Mouse (Mus musculus): ENCODE measurements around the gene Tecpr2. TPM values are rescaled to one million over a fixed set of nuclear protein-coding genes. Genes with fewer than 3 reads are reported as not detected.

The Tecpr2 gene
- polyA plus RNA-seq (2015; fragmentation: Nextera tagmentation; extraction: Ambion mirVana) = 3.7 and 4.7 TPM in 2 replicates

DNA sequence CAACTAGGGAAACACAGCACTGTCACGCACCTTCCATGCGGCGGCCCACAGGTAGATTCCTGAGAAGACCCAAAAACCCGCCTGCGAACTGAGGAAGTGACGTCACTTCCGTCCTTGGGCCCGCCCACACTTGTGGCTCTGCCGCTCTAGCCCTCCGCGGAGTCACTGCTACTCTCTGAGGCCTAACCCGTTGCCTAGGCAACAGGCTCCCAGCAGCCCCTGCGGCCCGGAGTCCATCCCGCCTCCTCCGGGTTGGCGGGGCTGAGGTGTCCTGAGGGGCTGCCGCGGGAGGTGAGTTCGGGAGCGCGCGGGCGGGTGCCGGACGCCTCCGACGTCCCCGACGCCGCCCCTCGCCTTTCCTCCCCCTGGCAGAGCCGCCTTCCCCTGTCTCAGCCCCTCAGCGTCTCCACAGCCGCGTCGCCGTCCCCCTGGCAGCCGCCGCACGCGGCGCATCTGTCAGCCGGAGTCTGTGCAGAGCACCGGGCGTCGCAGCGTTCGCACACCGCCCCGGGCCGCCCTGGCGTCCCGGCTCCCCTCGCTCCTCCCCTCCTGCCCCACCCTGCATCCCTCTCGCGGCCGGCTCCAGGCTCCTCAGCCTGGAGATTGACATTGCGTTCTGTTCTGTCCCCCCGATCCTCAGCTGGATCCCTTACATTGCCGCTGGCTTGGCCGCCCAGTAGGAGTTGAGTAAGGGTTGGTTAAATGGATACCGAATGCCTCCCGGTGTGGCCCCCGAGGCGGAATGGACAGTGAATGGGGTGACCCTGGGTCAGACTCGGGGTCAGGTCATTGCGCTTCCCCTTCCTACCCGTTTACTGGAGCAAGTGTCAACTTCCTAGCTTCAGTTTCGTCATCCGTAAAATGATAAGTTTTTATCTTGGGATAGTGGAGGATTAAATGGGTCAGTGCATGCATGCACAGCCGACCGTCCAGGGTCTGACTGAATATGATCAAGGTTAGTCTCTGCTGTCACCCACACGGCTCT, at the start of gene Tecpr2, which contains the start of gene Cinp:
TSS of gene Tecpr2 (plus strand) at position 229 of the 985 bp plus-strand sequence.
TSS of gene Cinp (minus strand) at position 110 of the 985 bp plus-strand sequence.
- H3K4me1 ChIP-seq = peaks cover 21% of the 10 kb centered on the region
- no peaks in the 10 kb centered on the region for H3K36me3 ChIP-seq
- peak within 1 kb of the TSS; percentile 82 for H3K9ac ChIP-seq
- H3K4me2 ChIP-seq = peak within 1 kb of the TSS; percentile 95
- ATAC-seq (replicated peaks; ENCODE audit: low FRiP score) = peak; percentile 99
- H3K9me3 ChIP-seq (replicated peaks) = no peaks in the 10 kb centered on the region
- peak within 1 kb of the TSS; percentile 95 for H3K4me3 ChIP-seq (replicated peaks)
- H3K27ac ChIP-seq = peak within 1 kb of the TSS; percentile 90
- WGBS = under 1% methylated on average over 73 of the region's 74 CpGs
- H3K27me3 ChIP-seq = no peaks in the 10 kb centered on the region

DNA sequence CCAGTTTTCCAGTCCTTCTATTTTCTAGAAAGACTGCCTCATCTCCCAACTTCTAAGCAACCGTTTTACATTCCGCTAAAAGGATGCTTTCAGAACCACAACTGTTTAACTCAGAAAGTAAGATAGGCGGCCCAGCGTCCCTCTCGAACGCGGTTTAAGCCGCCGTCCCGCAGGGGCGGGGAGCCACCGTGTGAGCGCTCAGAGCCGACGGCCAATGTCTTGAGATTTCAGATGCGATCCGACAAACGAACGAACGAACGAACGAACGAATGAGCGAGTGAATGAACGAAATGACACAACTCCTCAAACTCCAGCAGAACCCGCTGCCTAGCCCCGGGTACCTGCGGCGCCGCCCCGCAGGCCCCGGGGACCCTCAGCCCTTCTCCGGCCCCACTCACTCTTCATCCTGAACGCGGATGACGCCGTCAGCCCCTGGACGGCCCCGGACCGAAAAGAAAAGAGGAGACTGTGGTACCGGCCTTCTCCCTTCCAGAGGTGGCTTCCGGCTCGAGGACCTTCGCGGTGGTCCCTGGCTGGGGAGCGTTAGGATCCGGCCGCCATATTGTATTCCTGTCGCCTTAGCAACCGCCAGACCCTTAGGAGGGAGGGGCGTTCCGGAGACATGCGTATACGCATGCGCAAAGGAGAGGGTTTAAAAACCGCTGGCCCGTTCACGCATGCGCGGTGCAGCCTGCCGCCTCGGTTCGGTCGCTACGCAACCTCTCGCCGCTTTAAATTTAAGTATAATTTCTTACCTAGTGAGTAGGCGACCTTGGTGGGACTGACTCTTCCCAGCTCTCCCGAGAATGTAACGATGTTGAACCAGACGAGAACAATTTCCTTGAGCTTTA, 48.5 kb upstream of the Tecpr2 start, which contains the start of gene Mok:
TSS of gene Mok (minus strand) at position 592 of the 851 bp plus-strand sequence.
- WGBS = under 1% methylated on average over 65 of the region's 71 CpGs
- Histone ChIP-seq H3K4me1 (peaks cover 24% of the 10 kb centered on the region), H3K4me2 (peak within 1 kb of the TSS; percentile 69), H3K36me3 (no peaks in the 10 kb centered on the region), H3K27ac (0 out of 2 replicates have a peak within 1 kb of the TSS, but pooled peaks have one; percentile 22), H3K27me3 (no peaks in the 10 kb centered on the region), H3K4me3 (replicated peaks) (peak within 1 kb of the TSS; percentile 92), H3K9me3 (replicated peaks) (no peaks in the 10 kb centered on the region), H3K9ac (peak within 1 kb of the TSS; percentile 61)
- peak; percentile 64 for ATAC-seq (replicated peaks; ENCODE audit: low FRiP score)

DNA sequence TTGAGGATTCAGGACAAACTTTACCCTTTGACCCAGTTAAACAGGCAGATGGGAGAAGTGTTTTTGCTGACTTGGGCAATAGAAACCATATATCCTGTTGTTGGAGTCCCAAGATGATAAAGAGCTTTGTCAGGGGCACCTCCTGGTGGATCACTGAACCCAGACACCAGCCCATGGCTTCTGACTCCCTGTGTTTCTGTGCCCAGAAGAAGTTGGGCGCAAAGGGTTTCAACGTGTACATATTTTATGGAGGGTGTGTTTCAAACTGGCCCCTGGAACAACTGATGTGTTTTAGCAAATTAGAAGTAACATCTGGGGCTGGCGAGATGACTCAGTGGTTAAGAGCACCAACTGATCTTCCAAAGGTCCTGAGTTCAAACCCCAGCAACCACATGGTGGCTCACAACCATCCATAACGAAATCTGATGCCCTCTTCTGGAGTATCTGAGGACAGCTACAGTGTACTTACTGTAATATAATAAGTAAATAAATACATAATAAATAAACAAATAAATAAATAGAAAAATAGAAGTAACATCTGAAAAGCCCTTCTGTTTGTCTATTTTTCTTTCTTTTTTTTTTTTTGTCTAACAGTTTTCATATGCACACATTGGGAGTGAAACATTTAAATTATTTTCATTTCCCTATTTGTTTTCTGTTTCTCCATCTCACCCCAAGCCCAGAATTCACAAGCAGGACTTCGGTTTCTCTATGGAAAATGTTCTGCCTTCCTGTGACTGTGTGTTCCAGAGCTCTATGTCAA, 47.2 kb upstream of the Tecpr2 start:
- ATAC-seq (replicated peaks; ENCODE audit: low FRiP score) = no peak
- H3K9me3 ChIP-seq (replicated peaks) = no peaks in the 10 kb centered on the region
- H3K9ac ChIP-seq = no peak overlapping the region
- H3K27me3 ChIP-seq = no peaks in the 10 kb centered on the region
- H3K4me1 ChIP-seq = peaks cover 29% of the 10 kb centered on the region
- H3K4me2 ChIP-seq = no peak overlapping the region
- H3K36me3 ChIP-seq = no peaks in the 10 kb centered on the region
- H3K27ac ChIP-seq = no peak overlapping the region
- WGBS = 70% methylated on average over 5 of the region's 5 CpGs
- H3K4me3 ChIP-seq (replicated peaks) = 0 out of 2 replicates have a peak overlapping the region, but pooled peaks have one; percentile 92

DNA sequence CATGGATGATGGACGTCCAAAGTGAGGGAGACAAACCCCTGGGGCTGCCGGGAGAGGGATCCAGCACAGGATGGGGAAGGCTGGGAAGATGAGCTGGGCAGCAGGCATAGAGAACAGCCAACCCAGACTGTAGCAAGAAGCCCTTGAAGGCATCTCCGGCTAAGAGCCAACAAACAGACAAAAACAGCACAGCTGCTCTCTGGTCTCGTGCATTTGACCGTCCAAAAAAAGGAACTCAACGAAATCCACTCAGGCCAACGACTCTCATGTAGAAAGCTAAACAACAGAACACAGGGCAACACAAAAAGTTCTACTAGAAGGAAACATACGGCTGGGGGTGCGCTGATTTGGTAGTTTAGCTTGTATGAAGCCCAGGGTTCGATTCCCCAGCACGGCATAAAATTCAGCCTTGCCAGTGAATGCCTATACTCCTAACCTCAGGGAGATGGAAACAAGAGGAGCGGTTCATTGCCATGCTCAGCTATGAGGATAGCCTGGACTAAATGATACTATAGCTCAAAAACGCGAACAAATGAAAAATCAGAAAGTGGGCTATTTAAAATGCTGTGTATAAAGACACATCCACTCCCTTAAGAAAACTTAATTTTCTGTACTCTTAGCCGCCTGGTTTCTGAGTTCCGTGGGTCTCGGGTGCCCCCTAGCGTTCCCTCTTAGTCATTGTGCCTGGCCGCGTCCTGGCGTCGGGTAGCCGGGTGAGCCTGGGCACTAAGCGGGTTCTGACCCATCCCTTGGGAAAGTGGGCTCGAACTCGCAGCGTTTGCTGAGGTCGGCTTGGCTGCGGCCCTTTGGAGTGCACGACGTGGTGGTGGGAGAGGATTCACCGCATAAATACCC, 45.6 kb upstream of the Tecpr2 start:
- no peaks in the 10 kb centered on the region for H3K27me3 ChIP-seq
- H3K4me3 ChIP-seq (replicated peaks) = peak overlapping the region; percentile 59
- peak overlapping the region; percentile 54 for H3K9ac ChIP-seq
- no peak; the same call in 1 of the 2 replicates for ATAC-seq (replicated peaks; ENCODE audit: low FRiP score)
- peak overlapping the region; percentile 89 for H3K4me2 ChIP-seq
- WGBS = 19% methylated on average over 32 of the region's 32 CpGs
- H3K9me3 ChIP-seq (replicated peaks) = no peaks in the 10 kb centered on the region
- H3K27ac ChIP-seq = no peak overlapping the region
- H3K4me1 ChIP-seq = peaks cover 26% of the 10 kb centered on the region
- H3K36me3 ChIP-seq = no peaks in the 10 kb centered on the region

DNA sequence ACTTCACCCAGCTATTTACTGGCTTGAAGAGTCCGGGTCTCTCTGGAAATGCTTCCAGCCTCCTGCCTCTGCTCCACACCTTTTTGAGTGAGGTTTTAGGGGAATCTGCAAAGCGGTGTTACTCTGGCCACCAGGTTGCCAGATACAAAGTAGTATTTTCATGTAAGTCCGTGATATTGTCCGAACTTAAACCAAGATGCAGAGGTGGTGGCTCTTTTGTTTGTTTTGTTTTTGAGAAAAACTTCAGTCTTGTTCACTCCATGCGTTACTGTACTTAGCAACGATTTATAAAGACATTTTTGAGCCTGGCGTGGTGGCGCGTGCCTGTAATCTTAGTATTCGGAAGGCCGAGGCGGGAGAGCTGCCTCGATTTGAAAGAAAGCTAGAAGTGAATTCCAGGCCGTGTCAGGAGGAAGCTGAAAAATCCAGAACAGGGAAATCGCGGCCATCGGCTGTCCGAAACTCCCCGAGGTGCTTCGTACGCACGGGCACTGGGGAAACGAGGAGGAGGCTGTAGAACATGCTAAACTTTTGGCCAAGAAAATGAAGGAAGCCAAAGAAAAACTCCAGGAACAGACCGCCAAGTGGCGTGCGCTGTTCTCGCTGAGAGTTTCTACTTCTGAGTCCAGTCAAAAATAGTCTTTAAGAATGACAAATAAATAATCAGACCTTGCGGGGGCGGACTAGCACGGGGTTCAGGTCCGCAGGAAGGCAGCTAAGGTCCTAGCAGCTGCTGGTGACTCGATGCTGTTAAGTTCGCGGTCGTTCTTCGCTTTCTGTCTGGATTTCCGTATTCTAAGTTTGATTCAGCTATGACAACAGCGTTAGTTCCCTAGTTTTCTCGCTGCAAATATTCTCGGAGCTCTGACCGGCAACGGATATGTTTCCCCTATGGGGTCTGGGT, 44.6 kb upstream of the Tecpr2 start:
- Histone ChIP-seq H3K27ac (peak overlapping the region; percentile 89), H3K4me3 (replicated peaks) (peak overlapping the region; percentile 59), H3K4me1 (peaks cover 26% of the 10 kb centered on the region), H3K9me3 (replicated peaks) (no peaks in the 10 kb centered on the region), H3K27me3 (no peaks in the 10 kb centered on the region), H3K9ac (peak overlapping the region; percentile 54), H3K4me2 (peak overlapping the region; percentile 89), H3K36me3 (no peaks in the 10 kb centered on the region)
- WGBS = under 1% methylated on average over 42 of the region's 42 CpGs
- peak; percentile 26 for ATAC-seq (replicated peaks; ENCODE audit: low FRiP score)

DNA sequence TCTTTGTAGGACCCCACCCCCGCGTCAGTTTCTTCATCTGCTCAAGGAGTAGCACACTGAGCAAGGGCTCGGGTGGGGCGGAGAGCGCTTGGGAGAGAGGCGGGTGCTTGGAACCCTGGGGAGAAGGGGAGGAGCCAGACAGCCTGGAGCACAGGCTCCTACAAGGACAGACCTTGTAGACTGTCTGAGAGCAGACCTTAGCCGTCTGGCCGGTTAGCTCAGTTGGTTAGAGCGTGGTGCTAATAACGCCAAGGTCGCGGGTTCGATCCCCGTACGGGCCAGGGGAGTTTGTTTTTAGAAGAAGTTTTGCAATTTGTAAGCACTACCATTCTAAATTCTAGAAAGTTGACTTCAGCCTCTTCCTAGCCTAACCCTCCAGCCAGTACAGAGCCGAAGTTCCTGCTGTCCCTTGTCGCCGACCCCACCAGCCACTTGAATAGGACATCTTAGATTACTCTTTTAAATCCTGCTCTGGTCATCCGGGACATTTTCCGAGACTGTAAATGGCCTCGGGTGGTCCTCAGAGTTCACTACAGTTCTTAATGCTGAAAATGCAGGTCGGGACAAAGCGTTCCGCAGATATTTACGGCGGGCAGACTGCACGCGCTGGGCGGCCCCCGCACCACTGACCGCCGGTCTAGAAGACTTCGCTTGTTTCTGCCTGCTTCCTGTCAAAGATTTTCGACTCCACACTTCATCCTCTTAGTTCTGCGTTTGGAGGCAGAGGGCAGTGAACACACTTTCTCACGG, 43.8 kb upstream of the Tecpr2 start:
- H3K4me3 ChIP-seq (replicated peaks) = peak overlapping the region; percentile 59
- H3K27me3 ChIP-seq = no peaks in the 10 kb centered on the region
- under 1% methylated on average over 36 of the region's 36 CpGs for WGBS
- H3K36me3 ChIP-seq = no peaks in the 10 kb centered on the region
- H3K4me1 ChIP-seq = peaks cover 18% of the 10 kb centered on the region
- ATAC-seq (replicated peaks; ENCODE audit: low FRiP score) = peak; percentile 94
- H3K9ac ChIP-seq = peak overlapping the region; percentile 54
- H3K9me3 ChIP-seq (replicated peaks) = no peaks in the 10 kb centered on the region
- peak overlapping the region; percentile 89 for H3K27ac ChIP-seq
- peak overlapping the region; percentile 89 for H3K4me2 ChIP-seq

DNA sequence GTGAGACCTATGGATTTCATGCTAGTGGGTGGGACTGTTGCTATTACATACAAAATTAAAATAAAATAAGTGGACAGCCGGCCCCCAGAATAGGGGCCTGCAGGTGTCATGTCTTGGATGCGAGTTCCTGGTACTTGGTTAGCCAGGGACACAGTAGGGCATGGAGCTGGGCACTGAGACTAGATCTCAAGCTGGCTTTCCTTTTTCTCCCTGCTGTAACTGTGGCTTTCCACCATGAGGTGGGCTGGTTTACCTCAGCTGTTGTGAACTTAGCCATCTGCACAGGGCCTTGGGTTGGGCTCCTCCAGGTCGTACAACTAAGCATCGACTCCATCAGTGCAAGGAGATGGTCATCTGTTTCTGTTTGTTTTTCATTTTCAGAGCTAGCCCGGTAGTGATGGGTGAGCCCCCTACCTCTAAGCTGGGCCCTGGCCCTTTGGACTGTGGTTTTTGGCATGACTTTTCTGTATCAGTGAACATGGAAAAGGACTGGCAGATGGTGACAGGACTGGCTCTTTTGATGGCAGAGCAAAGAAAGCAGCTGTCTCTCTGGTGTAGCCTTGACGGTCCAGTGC, 42.8 kb upstream of the Tecpr2 start:
- H3K27ac ChIP-seq = no peak overlapping the region
- 69% methylated on average over 6 of the region's 6 CpGs for WGBS

DNA sequence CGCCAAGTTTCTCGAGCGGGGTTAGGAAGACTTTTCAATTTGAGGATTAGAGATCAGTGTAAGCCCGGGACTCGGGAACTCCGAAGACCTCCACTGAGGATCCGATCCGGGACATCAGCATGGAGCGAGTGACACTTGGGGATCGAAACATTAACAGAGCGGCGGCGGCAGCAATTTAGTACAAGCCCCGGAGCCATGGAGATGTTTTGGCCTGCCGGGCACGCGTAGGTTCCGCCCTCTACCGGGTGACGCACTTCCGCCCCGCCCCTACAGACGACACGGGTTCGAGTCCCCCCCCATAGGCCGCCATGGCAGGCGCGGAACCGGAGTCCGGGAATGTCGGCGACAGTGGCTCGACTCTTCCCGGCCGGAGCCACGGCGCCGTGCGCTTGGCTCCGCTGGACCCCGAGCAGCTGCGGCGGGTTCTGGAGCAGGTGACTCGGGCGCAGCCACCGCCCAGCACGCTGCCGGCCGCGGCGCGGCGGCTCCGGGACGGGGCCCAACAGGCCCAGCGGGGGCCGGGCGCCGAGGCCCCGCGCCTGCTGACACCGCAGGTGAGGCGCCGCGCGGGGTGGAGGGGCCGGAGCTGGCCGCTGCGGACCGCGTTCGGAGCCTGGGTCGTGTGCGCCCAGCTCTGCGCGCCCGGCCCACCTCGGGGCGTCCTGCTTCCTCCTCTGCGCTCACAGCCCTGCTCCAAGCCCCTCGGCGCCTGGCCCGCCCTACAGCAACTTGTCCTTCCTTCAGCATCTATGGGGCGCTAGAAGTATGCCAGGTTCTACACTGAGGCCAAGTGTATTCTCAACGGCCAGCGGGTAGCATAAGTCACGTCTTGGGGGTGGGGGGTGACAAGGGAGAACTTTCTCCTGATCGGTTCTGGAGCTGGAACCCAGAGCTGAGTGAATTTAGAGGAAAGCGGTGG, 38.8 kb upstream of the Tecpr2 start, which contains the start of gene Zfp839:
TSS of gene Zfp839 (plus strand) at position 244 of the 919 bp plus-strand sequence.
- Histone ChIP-seq H3K36me3 (peaks cover 4% of the 10 kb centered on the region), H3K27me3 (no peaks in the 10 kb centered on the region), H3K4me2 (peak within 1 kb of the TSS; percentile 68), H3K4me3 (replicated peaks) (peak within 1 kb of the TSS; percentile 88), H3K9me3 (replicated peaks) (no peaks in the 10 kb centered on the region), H3K4me1 (peaks cover 22% of the 10 kb centered on the region), H3K27ac (peak within 1 kb of the TSS; percentile 83), H3K9ac (peak within 1 kb of the TSS; percentile 83)
- peak; percentile 73 for ATAC-seq (replicated peaks; ENCODE audit: low FRiP score)
- under 1% methylated on average over 80 of the region's 89 CpGs for WGBS

More for the DNA sequence above, 42.8 kb upstream of the Tecpr2 start:
- peaks cover 26% of the 10 kb centered on the region for H3K4me1 ChIP-seq
- H3K9me3 ChIP-seq (replicated peaks) = no peaks in the 10 kb centered on the region
- peak overlapping the region; percentile 59 for H3K4me3 ChIP-seq (replicated peaks)
- ATAC-seq (replicated peaks; ENCODE audit: low FRiP score) = no peak
- peak overlapping the region; percentile 89 for H3K4me2 ChIP-seq
- no peaks in the 10 kb centered on the region for H3K36me3 ChIP-seq
- no peaks in the 10 kb centered on the region for H3K27me3 ChIP-seq
- H3K9ac ChIP-seq = peak overlapping the region; percentile 54

Data from kidney, embryonic 15.5 days (tissue).